Mouse (Mus musculus): ENCODE measurements around the gene Gm49486. TPM values are rescaled to one million over a fixed set of nuclear protein-coding genes. Genes with fewer than 3 reads are reported as not detected.

Gene Gm49486
- polyA plus RNA-seq, 1 experiment from 2014 or later = 1.0 TPM

GRCm38 (mm10) chr15:79280850-79281249 lies 51.7 kb downstream of the Gm49486 start:
- Histone ChIP-seq H3K36me3 (no peaks in the 10 kb centered on the region), H3K4me2 (replicated peaks) (no peak overlapping the region), H3K9ac (no peak overlapping the region), H3K27me3 (no peaks in the 10 kb centered on the region), H3K27ac (no peak overlapping the region), H3K4me3 (no peak overlapping the region), H3K4me1 (no peaks in the 10 kb centered on the region), H3K9me3 (replicated peaks) (no peaks in the 10 kb centered on the region)
- no peak for ATAC-seq (ENCODE audit: low FRiP score)
- WGBS = 66% methylated on average over 5 of the region's 5 CpGs

DNA sequence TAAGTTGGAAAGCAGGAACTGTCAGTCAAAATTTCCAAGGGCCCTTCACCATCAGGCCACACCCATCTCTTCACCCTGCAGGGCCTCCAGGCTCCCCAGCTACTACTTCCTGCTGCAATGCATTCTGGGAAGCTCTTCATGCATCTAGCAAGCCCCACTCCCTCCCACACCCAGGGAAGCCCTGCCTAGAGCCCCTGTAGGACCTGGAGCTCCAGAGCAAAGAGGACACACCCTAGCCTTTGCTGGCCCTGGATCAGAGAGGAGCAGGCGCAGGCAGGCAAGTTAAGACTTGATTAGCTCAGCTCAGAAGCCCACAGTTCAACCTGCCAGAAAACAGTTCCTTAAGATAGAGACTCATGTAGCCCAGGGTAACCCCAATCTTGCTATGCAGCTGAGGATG lies 52.2 kb downstream of the Gm49486 start:
- ATAC-seq (ENCODE audit: low FRiP score) = no peak
- Histone ChIP-seq H3K4me3 (no peak overlapping the region), H3K27ac (no peak overlapping the region), H3K4me2 (replicated peaks) (no peak overlapping the region), H3K4me1 (no peaks in the 10 kb centered on the region), H3K36me3 (peaks cover 4% of the 10 kb centered on the region; the same call in 1 of the 2 replicates), H3K9me3 (replicated peaks) (no peaks in the 10 kb centered on the region), H3K27me3 (no peaks in the 10 kb centered on the region), H3K9ac (no peak overlapping the region)
- 80% methylated on average over 1 of the region's 1 CpGs for WGBS

DNA sequence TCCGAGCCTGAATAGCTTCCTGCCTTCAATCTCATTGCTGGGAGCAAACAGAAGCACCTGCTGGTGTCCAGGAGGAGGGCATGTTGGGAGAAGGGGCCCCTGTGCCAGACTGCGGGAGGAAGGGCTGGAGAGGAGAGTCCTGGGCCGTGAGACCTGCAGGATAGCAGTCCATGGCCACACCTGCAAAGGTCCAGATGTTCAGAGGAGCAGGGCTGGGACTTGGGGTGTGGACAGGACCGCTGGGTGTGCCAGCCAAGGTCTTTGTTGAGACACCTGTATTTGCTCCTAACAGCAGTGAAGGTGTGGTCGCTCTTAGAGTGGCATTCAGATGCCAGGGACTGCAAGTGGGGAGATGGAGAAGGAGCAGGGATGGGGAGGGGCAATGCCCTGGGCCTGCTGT lies 53.2 kb downstream of the Gm49486 start:
- H3K9me3 ChIP-seq (replicated peaks) = no peaks in the 10 kb centered on the region
- H3K27ac ChIP-seq = no peak overlapping the region
- H3K9ac ChIP-seq = no peak overlapping the region
- H3K4me2 ChIP-seq (replicated peaks) = no peak overlapping the region
- WGBS = 79% methylated on average over 5 of the region's 5 CpGs
- H3K27me3 ChIP-seq = no peaks in the 10 kb centered on the region
- no peaks in the 10 kb centered on the region for H3K4me1 ChIP-seq
- H3K4me3 ChIP-seq = no peak overlapping the region
- H3K36me3 ChIP-seq = peaks cover 8% of the 10 kb centered on the region; the same call in 1 of the 2 replicates
- no peak for ATAC-seq (ENCODE audit: low FRiP score)

- no peak overlapping the region for H3K4me2 ChIP-seq (replicated peaks)
- no peak overlapping the region for H3K27ac ChIP-seq
- no peaks in the 10 kb centered on the region for H3K4me1 ChIP-seq
- no peak overlapping the region for H3K9ac ChIP-seq
- ATAC-seq (ENCODE audit: low FRiP score) = no peak
- no peak overlapping the region for H3K4me3 ChIP-seq
- no peaks in the 10 kb centered on the region for H3K9me3 ChIP-seq (replicated peaks)
- 87% methylated on average over 4 of the region's 4 CpGs for WGBS
- no peaks in the 10 kb centered on the region for H3K27me3 ChIP-seq
- peaks cover 11% of the 10 kb centered on the region; the same call in 1 of the 2 replicates for H3K36me3 ChIP-seq
These were observed 54.2 kb downstream of the Gm49486 start for GRCm38 (mm10) chr15:79283371-79283770.

DNA sequence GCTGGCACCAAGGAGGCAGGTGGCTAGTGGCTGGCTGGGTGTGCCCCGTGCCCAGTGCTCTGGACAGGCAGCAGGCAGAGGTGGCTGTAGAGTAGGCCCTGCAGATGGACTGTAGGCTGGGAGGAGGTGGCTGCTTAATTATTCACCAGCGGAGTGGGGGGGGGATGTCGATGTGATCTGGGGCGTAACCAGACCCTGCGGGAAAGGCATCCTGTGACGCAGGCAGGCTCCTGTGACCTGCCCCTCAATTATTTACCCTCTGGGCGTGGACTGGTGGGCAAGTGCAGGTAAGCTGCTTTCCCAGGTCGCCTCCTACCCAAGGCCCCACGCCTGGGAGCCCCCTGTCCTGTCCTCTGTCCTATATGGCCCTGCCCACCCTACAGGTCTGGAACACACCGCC lies 56.2 kb downstream of the Gm49486 start, which contains the start of gene Baiap2l2:
Baiap2l2 (minus strand) TSS at position 139 of the 400 bp plus-strand sequence.
- Histone ChIP-seq H3K9me3 (replicated peaks) (no peaks in the 10 kb centered on the region), H3K27me3 (no peaks in the 10 kb centered on the region), H3K27ac (no peak within 1 kb of the TSS), H3K36me3 (peaks cover 18% of the 10 kb centered on the region; the same call in 1 of the 2 replicates), H3K4me2 (replicated peaks) (no peak within 1 kb of the TSS), H3K9ac (no peak within 1 kb of the TSS), H3K4me1 (no peaks in the 10 kb centered on the region), H3K4me3 (no peak within 1 kb of the TSS)
- ATAC-seq (ENCODE audit: low FRiP score) = no peak
- 66% methylated on average over 10 of the region's 10 CpGs for WGBS

DNA sequence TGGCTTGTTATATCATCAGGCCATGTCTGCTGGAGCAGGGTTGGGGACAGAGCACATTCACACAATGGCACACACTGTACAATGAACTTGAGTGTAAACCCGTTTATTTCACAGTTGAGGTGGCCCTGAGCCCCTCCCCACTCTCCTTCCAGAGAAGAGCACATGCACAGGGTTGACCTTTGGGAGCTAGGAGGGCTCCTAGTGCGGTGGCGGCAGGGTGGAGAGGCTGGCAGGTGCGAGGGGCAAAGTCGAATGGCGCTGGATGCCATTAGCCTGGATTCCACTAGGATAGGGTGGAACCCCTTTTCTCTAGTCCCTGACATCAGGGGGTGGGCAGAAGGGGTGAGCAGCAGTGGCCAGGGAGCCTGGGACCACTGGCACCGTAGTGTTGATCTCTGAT lies 57.0 kb downstream of the Gm49486 start:
- no peak overlapping the region for H3K27ac ChIP-seq
- H3K4me1 ChIP-seq = no peaks in the 10 kb centered on the region
- 88% methylated on average over 7 of the region's 7 CpGs for WGBS
- no peak for ATAC-seq (ENCODE audit: low FRiP score)
- no peak overlapping the region for H3K4me2 ChIP-seq (replicated peaks)
- H3K4me3 ChIP-seq = no peak overlapping the region
- H3K36me3 ChIP-seq = peaks cover 18% of the 10 kb centered on the region; the same call in 1 of the 2 replicates
- H3K9ac ChIP-seq = no peak overlapping the region
- H3K27me3 ChIP-seq = no peaks in the 10 kb centered on the region
- H3K9me3 ChIP-seq (replicated peaks) = no peaks in the 10 kb centered on the region

- Histone ChIP-seq H3K9me3 (replicated peaks) (no peaks in the 10 kb centered on the region), H3K36me3 (peaks cover 18% of the 10 kb centered on the region; the same call in 1 of the 2 replicates), H3K27ac (no peak overlapping the region), H3K4me1 (no peaks in the 10 kb centered on the region), H3K9ac (no peak overlapping the region), H3K4me3 (no peak overlapping the region), H3K27me3 (no peaks in the 10 kb centered on the region), H3K4me2 (replicated peaks) (no peak overlapping the region)
- no peak for ATAC-seq (ENCODE audit: low FRiP score)
- WGBS = 83% methylated on average over 7 of the region's 7 CpGs
These were observed 57.9 kb downstream of the Gm49486 start for GRCm38 (mm10) chr15:79287091-79287490.

- Histone ChIP-seq H3K4me3 (no peak overlapping the region), H3K4me1 (no peaks in the 10 kb centered on the region), H3K27ac (no peak overlapping the region), H3K4me2 (replicated peaks) (no peak overlapping the region), H3K9me3 (replicated peaks) (no peaks in the 10 kb centered on the region), H3K27me3 (no peaks in the 10 kb centered on the region), H3K36me3 (peaks cover 18% of the 10 kb centered on the region; the same call in 1 of the 2 replicates), H3K9ac (no peak overlapping the region)
- ATAC-seq (ENCODE audit: low FRiP score) = no peak
- WGBS = 83% methylated on average over 3 of the region's 3 CpGs
These were observed 59.2 kb downstream of the Gm49486 start for GRCm38 (mm10) chr15:79288387-79288786.

- Histone ChIP-seq H3K4me3 (no peak overlapping the region), H3K4me2 (replicated peaks) (no peak overlapping the region), H3K9ac (no peak overlapping the region), H3K27me3 (no peaks in the 10 kb centered on the region), H3K27ac (no peak overlapping the region), H3K4me1 (no peaks in the 10 kb centered on the region), H3K9me3 (replicated peaks) (no peaks in the 10 kb centered on the region), H3K36me3 (peaks cover 18% of the 10 kb centered on the region; the same call in 1 of the 2 replicates)
- 89% methylated on average over 11 of the region's 12 CpGs for WGBS
- no peak for ATAC-seq (ENCODE audit: low FRiP score)
These were observed 60.2 kb downstream of the Gm49486 start for GRCm38 (mm10) chr15:79289441-79289840.

DNA sequence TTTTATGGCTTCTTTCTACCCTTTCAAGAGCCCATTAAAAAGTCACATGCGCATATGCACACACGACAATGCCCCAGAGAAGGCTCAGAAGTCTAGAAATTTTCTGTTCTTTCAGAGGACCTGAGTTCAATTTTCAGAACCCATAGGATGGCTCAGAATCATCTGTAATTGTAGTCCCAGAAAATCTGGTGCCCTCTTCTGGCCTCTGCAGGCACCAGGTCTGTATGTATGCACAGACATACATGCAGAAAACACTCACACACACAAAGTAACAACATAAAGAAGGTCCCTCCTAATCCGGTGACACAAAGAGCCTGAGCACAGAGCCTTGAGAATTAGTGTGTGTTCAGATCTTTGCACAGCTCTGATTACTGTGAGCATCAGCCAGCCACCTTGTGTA lies 61.1 kb downstream of the Gm49486 start:
- no peaks in the 10 kb centered on the region for H3K27me3 ChIP-seq
- H3K27ac ChIP-seq = no peak overlapping the region
- H3K4me3 ChIP-seq = no peak overlapping the region
- no peaks in the 10 kb centered on the region for H3K9me3 ChIP-seq (replicated peaks)
- no peak for ATAC-seq (ENCODE audit: low FRiP score)
- peaks cover 18% of the 10 kb centered on the region; the same call in 1 of the 2 replicates for H3K36me3 ChIP-seq
- no peak overlapping the region for H3K4me2 ChIP-seq (replicated peaks)
- H3K9ac ChIP-seq = no peak overlapping the region
- H3K4me1 ChIP-seq = no peaks in the 10 kb centered on the region
- 82% methylated on average over 3 of the region's 3 CpGs for WGBS

- ATAC-seq (ENCODE audit: low FRiP score) = no peak
- no peak overlapping the region for H3K9ac ChIP-seq
These were observed 63.6 kb downstream of the Gm49486 start for GRCm38 (mm10) chr15:79292779-79293178.

DNA sequence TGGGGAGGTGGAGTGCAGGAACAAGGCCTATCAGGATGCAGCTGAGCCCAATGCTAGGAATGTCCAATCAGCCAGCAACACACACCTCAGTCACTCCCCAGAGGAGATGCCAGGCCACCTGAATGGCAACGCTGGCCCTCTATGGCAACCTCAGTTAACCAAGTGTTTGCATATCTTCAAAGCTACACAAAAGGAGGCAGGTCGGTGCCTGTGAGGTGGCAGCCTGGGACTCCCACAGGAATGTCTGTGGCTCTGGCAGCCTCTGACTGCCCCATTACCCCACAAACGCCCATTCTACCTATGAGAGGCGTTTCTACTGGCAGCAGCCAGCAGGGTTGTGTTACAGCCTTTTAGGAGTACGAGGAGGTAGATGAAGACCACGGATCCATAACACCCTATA lies 69.4 kb downstream of the Gm49486 start:
- Histone ChIP-seq H3K27ac (no peak overlapping the region), H3K27me3 (no peaks in the 10 kb centered on the region)
- 79% methylated on average over 6 of the region's 6 CpGs for WGBS

More at GRCm38 (mm10) chr15:79292779-79293178, 63.6 kb downstream of the Gm49486 start:
- H3K4me2 ChIP-seq (replicated peaks) = no peak overlapping the region
- H3K27me3 ChIP-seq = no peaks in the 10 kb centered on the region
- H3K27ac ChIP-seq = no peak overlapping the region
- no peaks in the 10 kb centered on the region for H3K9me3 ChIP-seq (replicated peaks)
- no peak overlapping the region for H3K4me3 ChIP-seq
- peaks cover 9% of the 10 kb centered on the region; the same call in 1 of the 2 replicates for H3K36me3 ChIP-seq
- H3K4me1 ChIP-seq = no peaks in the 10 kb centered on the region
- WGBS = 90% methylated on average over 9 of the region's 9 CpGs

GRCm38 (mm10) chr15:79299563-79300155 lies 70.5 kb downstream of the Gm49486 start:
- Histone ChIP-seq H3K27ac (no peak overlapping the region), H3K27me3 (no peaks in the 10 kb centered on the region), H3K9ac (no peak overlapping the region), H3K4me1 (no peaks in the 10 kb centered on the region), H3K4me3 (no peak overlapping the region), H3K9me3 (replicated peaks) (no peaks in the 10 kb centered on the region), H3K4me2 (replicated peaks) (no peak overlapping the region), H3K36me3 (peaks cover 7% of the 10 kb centered on the region; the same call in 1 of the 2 replicates)
- WGBS = 79% methylated on average over 2 of the region's 2 CpGs
- ATAC-seq (ENCODE audit: low FRiP score) = no peak

More for the DNA sequence above, 69.4 kb downstream of the Gm49486 start:
- no peak overlapping the region for H3K9ac ChIP-seq
- no peak overlapping the region for H3K4me3 ChIP-seq
- ATAC-seq (ENCODE audit: low FRiP score) = no peak
- H3K36me3 ChIP-seq = peaks cover 7% of the 10 kb centered on the region; the same call in 1 of the 2 replicates
- H3K9me3 ChIP-seq (replicated peaks) = no peaks in the 10 kb centered on the region
- no peak overlapping the region for H3K4me2 ChIP-seq (replicated peaks)
- H3K4me1 ChIP-seq = no peaks in the 10 kb centered on the region

Data from hindbrain, embryonic 12.5 days (tissue).